Mouse (Mus musculus): ENCODE measurements around the gene Nav2.

DNA sequence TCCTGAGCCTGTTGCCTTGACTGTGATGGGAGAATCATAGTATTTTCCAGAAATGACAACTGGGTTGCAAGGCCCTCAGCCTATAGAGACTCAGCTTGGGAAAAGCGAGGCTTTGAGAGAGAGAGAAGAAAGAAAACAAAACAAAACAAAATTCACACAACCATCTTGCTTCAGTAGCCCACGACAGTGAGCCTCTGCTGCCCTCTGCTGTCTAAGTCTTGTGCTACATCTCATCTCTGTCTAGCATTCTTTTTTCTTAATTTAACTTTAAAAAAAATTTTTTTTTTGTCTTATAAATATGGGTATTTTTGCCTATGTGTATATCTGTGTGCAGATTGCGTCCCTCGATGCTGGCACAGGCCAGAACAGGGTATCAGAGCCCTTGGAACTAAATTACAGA is 517.5 kb downstream of the Nav2 start:
- TF ChIP-seq EP300 (IDR thresholded peaks at IDR 0.05; ENCODE audit: insufficient read depth, low read depth, low read length) = no peak
- no peak for TF ChIP-seq POLR2A (IDR thresholded peaks at IDR 0.05; ENCODE audit: insufficient read depth, low read depth, low read length)

Measured in heart, adult 2 months (tissue).